Mouse (Mus musculus): ENCODE data around the gene Rassf8. TPM values are rescaled to one million over a fixed set of nuclear protein-coding genes. Genes with fewer than 3 reads are reported as not detected.

The Rassf8 gene
- polyA plus RNA-seq, 1 experiment from 2014 or later, result 13.6 TPM

DNA sequence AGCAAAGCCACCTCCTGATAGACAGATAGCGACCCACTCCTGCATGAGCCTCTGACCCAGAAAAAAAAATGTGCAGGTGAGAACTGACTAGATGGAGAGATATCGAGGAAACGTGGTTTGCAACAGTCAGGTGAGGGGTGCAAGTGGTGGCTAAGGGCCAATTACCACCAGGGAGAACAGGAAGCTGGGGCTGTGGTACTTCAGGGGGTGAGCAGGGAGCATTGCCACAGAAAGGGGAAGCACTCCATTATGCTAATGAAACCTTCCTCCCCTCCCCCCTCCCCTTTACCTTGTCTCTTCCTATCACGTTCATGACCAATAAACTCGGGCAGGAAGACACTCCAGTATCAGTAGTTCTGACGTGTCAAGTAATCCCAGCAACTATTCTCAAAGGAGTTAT, 88.8 kb downstream of the Rassf8 start:
- WGBS, result 45% methylated on average over 6 of the region's 6 CpGs
- Histone ChIP-seq H3K4me2 (no peak overlapping the region), H3K4me3 (no peak overlapping the region), H3K4me1 (no peaks in the 10 kb centered on the region), H3K27me3 (no peaks in the 10 kb centered on the region), H3K36me3 (no peaks in the 10 kb centered on the region), H3K27ac (no peak overlapping the region), H3K9ac (no peak overlapping the region), H3K9me3 (no peaks in the 10 kb centered on the region)
- no peak for ATAC-seq (ENCODE audit: insufficient number of reproducible peaks, low FRiP score, low TSS enrichment, low read depth)

DNA sequence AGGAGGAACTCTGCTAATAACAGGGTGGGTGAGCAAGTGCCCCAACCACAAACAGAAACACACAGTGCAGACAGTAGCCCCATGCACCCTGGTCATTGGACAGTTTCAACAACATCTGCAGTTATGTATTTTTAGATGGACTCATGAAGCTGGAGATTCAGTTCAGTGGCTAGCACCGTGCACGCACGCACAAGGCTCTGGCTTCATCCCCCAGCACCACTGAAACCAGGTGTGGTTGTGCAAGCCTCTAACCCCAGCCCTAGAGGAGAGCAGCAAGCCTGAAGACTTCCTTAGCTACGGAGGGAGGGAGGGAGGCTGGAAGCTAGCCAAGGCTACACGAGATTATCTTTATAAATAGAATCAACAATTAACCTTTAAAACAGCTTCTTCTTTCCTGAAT, 99.1 kb downstream of the Rassf8 start:
- Histone ChIP-seq H3K9ac (no peak overlapping the region), H3K4me2 (no peak overlapping the region), H3K27me3 (no peaks in the 10 kb centered on the region), H3K27ac (no peak overlapping the region), H3K4me3 (no peak overlapping the region), H3K36me3 (no peaks in the 10 kb centered on the region), H3K9me3 (no peaks in the 10 kb centered on the region), H3K4me1 (no peaks in the 10 kb centered on the region)
- 59% methylated on average over 5 of the region's 5 CpGs for WGBS
- ATAC-seq (ENCODE audit: insufficient number of reproducible peaks, low FRiP score, low TSS enrichment, low read depth), result no peak

DNA sequence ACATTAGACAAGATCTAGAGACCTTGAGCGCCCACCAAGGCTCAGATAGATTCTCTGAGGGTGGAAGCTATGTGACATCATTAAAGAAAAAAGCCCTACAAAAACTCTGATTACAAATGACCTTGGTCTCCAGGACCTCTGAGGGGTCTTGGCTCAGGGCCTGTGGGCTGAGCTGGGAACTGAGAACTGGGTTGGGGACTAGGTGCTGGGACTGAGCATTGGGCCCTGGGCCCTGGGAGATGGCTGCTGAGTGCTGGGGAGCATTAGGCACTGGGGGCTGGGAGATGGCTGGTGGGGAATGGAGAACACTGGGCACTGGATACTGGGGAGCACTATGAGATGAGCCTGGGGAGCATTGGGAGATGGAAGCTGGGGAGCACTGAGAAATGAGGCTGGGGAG, 99.5 kb downstream of the Rassf8 start:
- Histone ChIP-seq H3K27ac (no peak overlapping the region), H3K36me3 (no peaks in the 10 kb centered on the region), H3K4me1 (no peaks in the 10 kb centered on the region), H3K27me3 (no peaks in the 10 kb centered on the region), H3K4me2 (no peak overlapping the region), H3K9ac (no peak overlapping the region), H3K4me3 (no peak overlapping the region), H3K9me3 (no peaks in the 10 kb centered on the region)
- no peak for ATAC-seq (ENCODE audit: insufficient number of reproducible peaks, low FRiP score, low TSS enrichment, low read depth)
- 89% methylated on average over 1 of the region's 1 CpGs for WGBS

DNA sequence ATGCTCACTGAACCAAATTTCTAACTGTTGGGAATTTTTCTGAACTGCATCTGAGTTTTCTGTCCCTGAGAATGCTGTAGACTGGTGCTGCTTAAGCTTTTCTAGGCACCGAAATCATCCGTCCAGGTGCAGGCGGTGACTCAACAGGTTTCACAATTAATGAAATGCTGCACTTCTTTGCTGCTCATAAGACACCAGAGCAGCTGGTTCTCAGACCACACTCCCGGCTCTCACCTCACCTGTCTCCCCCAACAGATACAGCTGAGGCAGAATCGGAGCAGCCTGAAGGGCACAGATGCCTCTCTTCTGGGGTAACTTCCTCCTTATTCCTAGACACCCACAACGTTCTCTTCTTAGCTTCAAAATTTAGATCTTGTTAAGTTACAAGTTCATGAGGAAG, 100.4 kb downstream of the Rassf8 start:
- Histone ChIP-seq H3K4me3 (no peak overlapping the region), H3K27me3 (no peaks in the 10 kb centered on the region), H3K36me3 (no peaks in the 10 kb centered on the region), H3K4me2 (no peak overlapping the region), H3K27ac (no peak overlapping the region), H3K9ac (no peak overlapping the region), H3K9me3 (no peaks in the 10 kb centered on the region), H3K4me1 (no peaks in the 10 kb centered on the region)
- 74% methylated on average over 6 of the region's 6 CpGs for WGBS
- ATAC-seq (ENCODE audit: insufficient number of reproducible peaks, low FRiP score, low TSS enrichment, low read depth), result no peak

DNA sequence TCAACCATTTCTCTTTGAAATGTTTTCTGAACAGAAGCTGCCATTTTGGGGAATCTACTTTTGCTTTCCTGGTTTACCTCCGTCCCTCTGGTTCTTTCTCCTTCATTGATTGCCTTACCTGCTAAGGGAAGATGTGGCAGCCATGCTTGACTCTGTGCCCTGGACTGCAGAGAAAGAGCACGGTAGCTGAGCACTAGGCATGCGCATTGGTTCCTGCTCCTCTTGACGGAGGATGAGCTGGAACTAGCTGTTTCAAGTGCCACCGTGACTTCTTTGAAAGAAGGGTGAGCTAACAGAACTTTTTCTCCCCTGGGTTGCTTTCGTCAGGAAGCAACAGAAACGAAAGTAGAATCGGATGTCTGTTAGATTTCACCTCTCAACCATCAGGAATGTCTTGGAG, 101.1 kb downstream of the Rassf8 start:
- Histone ChIP-seq H3K4me3 (no peak overlapping the region), H3K27ac (no peak overlapping the region), H3K9ac (no peak overlapping the region), H3K36me3 (no peaks in the 10 kb centered on the region), H3K4me1 (no peaks in the 10 kb centered on the region), H3K9me3 (no peaks in the 10 kb centered on the region), H3K27me3 (no peaks in the 10 kb centered on the region), H3K4me2 (no peak overlapping the region)
- no peak for ATAC-seq (ENCODE audit: insufficient number of reproducible peaks, low FRiP score, low TSS enrichment, low read depth)
- 89% methylated on average over 8 of the region's 8 CpGs for WGBS

DNA sequence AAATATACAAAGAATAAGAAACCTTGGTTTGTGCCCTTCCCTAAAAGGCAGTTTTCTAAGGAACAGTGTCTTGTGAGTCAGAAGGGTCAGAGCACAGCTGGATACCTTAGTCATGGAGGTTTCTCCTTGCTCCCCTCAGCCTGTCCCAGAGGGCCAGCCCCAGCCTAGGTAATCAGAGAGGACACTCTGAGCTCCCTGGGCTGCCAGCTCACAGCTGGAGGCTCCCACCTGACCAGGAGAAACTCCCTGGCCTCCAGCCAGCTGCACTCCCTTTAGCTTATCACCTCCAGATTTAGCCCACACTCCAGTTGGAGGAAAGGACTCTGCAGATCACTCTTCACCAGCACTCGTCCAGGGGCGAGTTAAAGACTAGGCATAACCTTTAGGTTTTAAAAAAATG, 104.2 kb downstream of the Rassf8 start:
- ATAC-seq (ENCODE audit: insufficient number of reproducible peaks, low FRiP score, low TSS enrichment, low read depth), result no peak
- Histone ChIP-seq H3K4me3 (no peak overlapping the region), H3K4me2 (no peak overlapping the region), H3K36me3 (no peaks in the 10 kb centered on the region), H3K9ac (no peak overlapping the region), H3K27ac (no peak overlapping the region), H3K4me1 (peaks cover 9% of the 10 kb centered on the region), H3K9me3 (no peaks in the 10 kb centered on the region), H3K27me3 (no peaks in the 10 kb centered on the region)
- 41% methylated on average over 2 of the region's 2 CpGs for WGBS

DNA sequence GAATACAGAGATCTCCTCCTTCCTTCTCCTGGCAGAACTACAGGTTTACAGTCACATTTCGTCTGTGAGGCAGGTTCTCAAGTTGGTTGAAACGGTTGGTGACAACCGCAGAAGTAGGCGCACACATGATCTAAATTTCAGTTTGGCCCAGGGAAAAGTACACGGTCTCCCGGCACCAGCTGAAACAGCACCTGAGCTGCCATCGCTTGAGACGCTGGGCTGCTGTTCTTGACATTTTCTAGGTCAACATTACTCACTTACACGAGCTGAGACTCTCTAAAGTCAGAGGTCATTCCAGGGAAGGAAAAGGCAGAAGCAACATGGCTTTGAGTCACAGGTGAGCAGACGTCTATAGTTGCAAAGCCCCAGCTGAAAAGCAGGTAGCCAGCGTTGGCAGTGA, 105.4 kb downstream of the Rassf8 start:
- Histone ChIP-seq H3K4me2 (no peak overlapping the region), H3K4me3 (no peak overlapping the region), H3K27me3 (no peaks in the 10 kb centered on the region), H3K9ac (no peak overlapping the region), H3K9me3 (no peaks in the 10 kb centered on the region), H3K27ac (no peak overlapping the region), H3K36me3 (no peaks in the 10 kb centered on the region), H3K4me1 (peaks cover 14% of the 10 kb centered on the region)
- ATAC-seq (ENCODE audit: insufficient number of reproducible peaks, low FRiP score, low TSS enrichment, low read depth), result no peak
- WGBS, result 75% methylated on average over 11 of the region's 11 CpGs

GRCm38 (mm10) chr6:145852708-145853107, 106.2 kb downstream of the Rassf8 start:
- H3K9me3 ChIP-seq, result no peaks in the 10 kb centered on the region
- H3K4me3 ChIP-seq, result no peak overlapping the region
- no peaks in the 10 kb centered on the region for H3K36me3 ChIP-seq
- no peak for ATAC-seq (ENCODE audit: insufficient number of reproducible peaks, low FRiP score, low TSS enrichment, low read depth)
- no peak overlapping the region for H3K9ac ChIP-seq
- H3K27me3 ChIP-seq, result no peaks in the 10 kb centered on the region
- no peak overlapping the region for H3K27ac ChIP-seq
- H3K4me2 ChIP-seq, result no peak overlapping the region
- WGBS, result 87% methylated on average over 7 of the region's 7 CpGs
- H3K4me1 ChIP-seq, result peaks cover 14% of the 10 kb centered on the region

- H3K9me3 ChIP-seq, result no peaks in the 10 kb centered on the region
- no peaks in the 10 kb centered on the region for H3K27me3 ChIP-seq
- no peak overlapping the region for H3K9ac ChIP-seq
- 88% methylated on average over 10 of the region's 10 CpGs for WGBS
- H3K4me2 ChIP-seq, result no peak overlapping the region
- no peak overlapping the region for H3K4me3 ChIP-seq
- no peak for ATAC-seq (ENCODE audit: insufficient number of reproducible peaks, low FRiP score, low TSS enrichment, low read depth)
- H3K36me3 ChIP-seq, result no peaks in the 10 kb centered on the region
- no peak overlapping the region for H3K27ac ChIP-seq
- H3K4me1 ChIP-seq, result peaks cover 14% of the 10 kb centered on the region
These were observed 107.0 kb downstream of the Rassf8 start for GRCm38 (mm10) chr6:145853356-145854079.

GRCm38 (mm10) chr6:145854756-145855155, 108.2 kb downstream of the Rassf8 start:
- Histone ChIP-seq H3K4me1 (peaks cover 14% of the 10 kb centered on the region), H3K4me2 (no peak overlapping the region), H3K9ac (no peak overlapping the region), H3K4me3 (no peak overlapping the region), H3K27me3 (0 out of 2 replicates have a peak, but pooled peaks cover 3% of the 10 kb centered on the region), H3K36me3 (no peaks in the 10 kb centered on the region), H3K9me3 (no peaks in the 10 kb centered on the region), H3K27ac (no peak overlapping the region)
- WGBS, result 66% methylated on average over 5 of the region's 5 CpGs
- no peak for ATAC-seq (ENCODE audit: insufficient number of reproducible peaks, low FRiP score, low TSS enrichment, low read depth)

GRCm38 (mm10) chr6:145855720-145856551, 109.4 kb downstream of the Rassf8 start:
- 7% methylated on average over 27 of the region's 28 CpGs for WGBS
- Histone ChIP-seq H3K4me3 (peak overlapping the region; percentile 30), H3K4me2 (peak overlapping the region; percentile 55), H3K27me3 (0 out of 2 replicates have a peak, but pooled peaks cover 6% of the 10 kb centered on the region), H3K36me3 (no peaks in the 10 kb centered on the region), H3K4me1 (peaks cover 14% of the 10 kb centered on the region), H3K9ac (no peak overlapping the region), H3K27ac (peak overlapping the region; percentile 54; the same call in 1 of the 2 replicates), H3K9me3 (no peaks in the 10 kb centered on the region)
- peak; percentile 82 for ATAC-seq (ENCODE audit: insufficient number of reproducible peaks, low FRiP score, low TSS enrichment, low read depth)

GRCm38 (mm10) chr6:145857428-145857827, 110.9 kb downstream of the Rassf8 start:
- no peak overlapping the region for H3K27ac ChIP-seq
- peaks cover 14% of the 10 kb centered on the region for H3K27me3 ChIP-seq
- no peak overlapping the region for H3K4me3 ChIP-seq
- H3K36me3 ChIP-seq, result no peaks in the 10 kb centered on the region
- peaks cover 15% of the 10 kb centered on the region for H3K4me1 ChIP-seq
- H3K4me2 ChIP-seq, result no peak overlapping the region
- WGBS, result 89% methylated on average over 7 of the region's 7 CpGs
- H3K9ac ChIP-seq, result no peak overlapping the region
- H3K9me3 ChIP-seq, result no peaks in the 10 kb centered on the region
- no peak for ATAC-seq (ENCODE audit: insufficient number of reproducible peaks, low FRiP score, low TSS enrichment, low read depth)

Measured in limb, embryonic 15.5 days (tissue).